Mouse (Mus musculus) brain, embryonic 14.5 days (tissue): ENCODE data around the gene Strc.

Source experiments
- CTCF ChIP-seq: fragments of 200-500 bp; IDR thresholded peaks from 2 replicates; pipeline ENCODE4 v1.5.1; 2012; ENCODE audit warnings: inconsistent platforms, mild to moderate bottlenecking, moderate library complexity, borderline replicate concordance; ENCODE audit not compliant: insufficient read depth, insufficient read length; ENCODE audit errors: extremely low read depth
- POLR2A ChIP-seq: fragments of 200-500 bp; IDR thresholded peaks from 2 replicates; pipeline ENCODE4 v1.6.1; 2012; ENCODE audit warnings: mild to moderate bottlenecking, inconsistent platforms, borderline replicate concordance; ENCODE audit not compliant: poor library complexity, insufficient read depth, insufficient read length, severe bottlenecking; ENCODE audit errors: extremely low read depth

DNA sequence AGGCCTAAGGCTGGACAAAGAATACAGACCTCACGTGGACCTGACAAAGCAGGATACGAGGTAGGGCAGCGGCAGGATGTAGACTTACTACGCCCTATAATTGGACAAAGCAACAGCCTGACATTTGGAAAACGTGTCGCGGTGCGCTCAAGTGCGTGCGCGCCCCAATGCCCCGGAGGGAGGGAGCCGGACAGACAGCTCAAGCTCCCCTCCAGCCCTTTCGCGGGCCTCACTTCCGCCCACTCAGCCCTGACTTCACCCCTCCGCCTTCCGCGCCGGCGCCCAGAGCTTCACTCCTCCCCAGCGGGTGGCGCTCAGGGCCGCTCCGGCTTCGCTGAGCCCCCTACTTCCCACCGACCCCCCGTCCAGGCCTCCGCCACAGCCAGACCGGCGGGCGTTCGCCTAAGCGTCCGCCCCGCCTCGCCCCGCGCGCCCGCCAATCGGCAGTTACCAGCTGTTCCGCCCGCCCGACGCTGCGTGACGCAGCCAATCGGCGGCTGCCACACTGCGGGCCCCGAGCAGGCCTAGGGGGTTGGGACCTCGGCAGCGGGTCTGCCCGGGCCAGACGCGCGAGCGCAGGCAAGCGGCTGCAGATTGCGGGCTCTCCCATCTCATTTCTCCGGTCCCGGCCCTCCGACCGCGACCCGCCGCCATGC lies 26.5 kb upstream of the Strc start, which contains the start of the genes Pdia3 and Catsper2:
- TF ChIP-seq CTCF (0 out of 2 replicates have a peak, but pooled peaks have one; percentile 11), POLR2A (peak; percentile 95)
